Mouse (Mus musculus) thymus, adult 2 months (tissue): ENCODE measurements around the gene Cacna1d. TPM values are rescaled to one million over a fixed set of nuclear protein-coding genes. Genes with fewer than 3 reads are reported as not detected.

Experiments
- DNase-seq: peaks from one replicate; pipeline ENCODE4 v3.0.0; 2021
- H3K27ac ChIP-seq: fragments of 200-500 bp; 2 replicates; pipeline ENCODE4 v1.5.1; 2012; ENCODE audit warnings: low read length, control low read depth; ENCODE audit not compliant: control insufficient read depth, insufficient read depth
- H3K27me3 ChIP-seq: fragments of 200-500 bp; 2 replicates; pipeline ENCODE4 v1.6.1; 2012; ENCODE audit warnings: mild to moderate bottlenecking, low read length, moderate library complexity, mixed read lengths; ENCODE audit not compliant: control insufficient read depth, insufficient read depth
- H3K36me3 ChIP-seq: fragments of 200-500 bp; 2 replicates; pipeline ENCODE4 v1.6.1; 2012; ENCODE audit warnings: mild to moderate bottlenecking, low read length, moderate library complexity; ENCODE audit not compliant: control insufficient read depth, insufficient read depth
- H3K4me1 ChIP-seq: fragments of 200-500 bp; replicated peaks from 2 replicates; pipeline ENCODE4 v1.6.1; 2012; ENCODE audit warnings: low read length; ENCODE audit not compliant: control insufficient read depth, insufficient read depth
- H3K4me3 ChIP-seq: fragments of 200-500 bp; 2 replicates; pipeline ENCODE4 v1.5.1; 2012; ENCODE audit warnings: mild to moderate bottlenecking, low read length, control low read depth, moderate library complexity; ENCODE audit not compliant: control insufficient read depth, insufficient read depth
- CTCF ChIP-seq: fragments of 200-500 bp; IDR thresholded peaks from 2 replicates; pipeline ENCODE4 v1.5.1; 2012; ENCODE audit warnings: mild to moderate bottlenecking, control low read depth, low read length, moderate library complexity, borderline replicate concordance; ENCODE audit not compliant: control insufficient read depth, poor library complexity, insufficient read depth; ENCODE audit errors: extremely low read depth
- POLR2A ChIP-seq: fragments of 200-500 bp; IDR thresholded peaks from 2 replicates; pipeline ENCODE4 v1.6.1; 2012; ENCODE audit warnings: mild to moderate bottlenecking, low read length, control low read depth, moderate library complexity; ENCODE audit not compliant: control insufficient read depth, poor library complexity, insufficient read depth; ENCODE audit errors: extremely low read depth
- WGBS: fragments of 180-500 bp; shearing (Covaris S2); methylation state at CpG from one replicate; pipeline ENCODE4 v1.1.7; 2018; 5-methylcytosine and 5-hydroxymethylcytosine counted together
- polyA plus RNA-seq: library from polyadenylated mRNA; depleted of rRNA; stranded (reverse); fragments of >200 nt; gene quantifications from 2 replicates; pipeline ENCODE4 v1.2.3, GENCODE M21; 2012

Gene Cacna1d
- polyA plus RNA-seq, 1 experiment, result 2.2 TPM

DNA sequence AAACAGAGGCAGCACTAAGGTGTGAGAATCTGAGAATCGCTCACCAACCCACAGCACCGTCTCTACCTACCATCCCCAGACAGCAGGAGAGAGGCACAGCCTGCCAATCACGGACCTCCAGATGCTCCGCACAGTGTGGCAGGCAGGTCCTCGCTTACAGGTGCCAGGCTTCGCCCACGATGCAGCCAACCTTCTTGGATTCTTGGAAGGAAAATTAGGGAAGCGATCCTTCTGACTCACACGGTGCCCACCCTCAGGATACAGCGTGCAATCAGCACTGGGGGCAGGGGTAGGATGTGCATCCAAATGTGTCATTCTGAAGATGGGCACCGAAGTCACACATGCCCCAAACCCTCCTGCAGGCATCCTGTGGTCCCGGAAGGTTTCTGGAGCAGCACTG is 173.0 kb downstream of the Cacna1d start:
- Histone ChIP-seq H3K4me3 (no peak overlapping the region), H3K27ac (no peak overlapping the region), H3K27me3 (no peaks in the 10 kb centered on the region), H3K36me3 (no peaks in the 10 kb centered on the region), H3K4me1 (no peaks in the 10 kb centered on the region)
- TF ChIP-seq POLR2A (no peak), CTCF (no peak)
- WGBS, result 97% methylated on average over 12 of the region's 12 CpGs
- no peak for DNase-seq

DNA sequence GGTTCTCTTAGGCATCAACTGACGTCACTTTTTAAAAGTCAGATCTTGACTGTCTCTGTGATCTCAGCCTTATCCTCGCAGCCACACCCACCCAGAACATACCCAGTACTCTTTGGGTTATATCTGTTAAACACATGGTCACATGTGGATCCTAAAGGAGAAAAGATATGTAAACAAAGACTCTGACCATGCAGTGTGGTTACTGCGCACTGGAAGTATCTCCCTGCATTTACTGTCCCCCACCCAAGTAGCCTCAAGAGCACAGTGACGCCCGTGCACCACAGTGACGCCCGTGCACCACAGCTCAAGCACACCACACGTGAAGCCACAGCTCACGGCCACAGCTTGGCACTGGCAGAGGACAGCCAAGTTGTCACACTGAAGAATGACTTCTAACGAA is 173.6 kb downstream of the Cacna1d start:
- 82% methylated on average over 10 of the region's 10 CpGs for WGBS
- Histone ChIP-seq H3K4me3 (no peak overlapping the region), H3K27me3 (no peaks in the 10 kb centered on the region), H3K36me3 (no peaks in the 10 kb centered on the region), H3K27ac (no peak overlapping the region), H3K4me1 (no peaks in the 10 kb centered on the region)
- no peak for DNase-seq
- TF ChIP-seq CTCF (no peak), POLR2A (no peak)

DNA sequence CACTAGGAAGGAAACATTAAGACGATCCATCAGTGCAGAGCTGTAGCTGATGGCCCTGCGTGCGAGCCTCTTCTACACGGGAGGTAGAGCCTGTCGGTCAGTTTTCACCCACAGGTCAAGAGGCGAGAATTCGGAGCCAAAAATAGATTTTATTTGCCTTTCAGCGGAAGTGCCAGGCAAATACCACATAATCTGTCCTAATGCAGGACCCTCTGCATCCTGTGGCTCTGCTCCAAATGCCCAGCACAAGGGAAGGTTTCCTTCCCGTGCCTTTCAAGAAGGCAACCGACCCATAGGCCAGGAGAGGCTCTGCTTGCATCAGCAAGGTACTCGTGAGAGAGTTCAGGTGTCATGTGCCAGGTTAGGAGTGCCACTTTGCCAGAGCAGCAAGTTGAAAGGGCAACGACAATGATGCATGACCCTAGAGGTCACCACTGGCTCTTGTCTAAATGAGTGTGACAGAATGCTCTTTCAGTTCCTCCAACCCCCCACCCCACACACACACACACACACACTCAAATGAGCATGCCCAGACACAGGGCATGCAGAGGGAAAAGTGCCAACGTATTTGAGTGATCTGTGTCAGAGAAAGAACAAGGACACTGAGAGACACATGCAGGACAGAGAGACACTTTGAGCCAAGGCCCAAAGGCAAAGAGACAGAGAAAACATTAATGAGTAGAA is 179.9 kb downstream of the Cacna1d start:
- H3K4me3 ChIP-seq, result no peak overlapping the region
- H3K27ac ChIP-seq, result no peak overlapping the region
- no peaks in the 10 kb centered on the region for H3K4me1 ChIP-seq
- TF ChIP-seq CTCF, result no peak
- no peaks in the 10 kb centered on the region for H3K27me3 ChIP-seq
- no peaks in the 10 kb centered on the region for H3K36me3 ChIP-seq
- no peak for DNase-seq
- 84% methylated on average over 13 of the region's 13 CpGs for WGBS

DNA sequence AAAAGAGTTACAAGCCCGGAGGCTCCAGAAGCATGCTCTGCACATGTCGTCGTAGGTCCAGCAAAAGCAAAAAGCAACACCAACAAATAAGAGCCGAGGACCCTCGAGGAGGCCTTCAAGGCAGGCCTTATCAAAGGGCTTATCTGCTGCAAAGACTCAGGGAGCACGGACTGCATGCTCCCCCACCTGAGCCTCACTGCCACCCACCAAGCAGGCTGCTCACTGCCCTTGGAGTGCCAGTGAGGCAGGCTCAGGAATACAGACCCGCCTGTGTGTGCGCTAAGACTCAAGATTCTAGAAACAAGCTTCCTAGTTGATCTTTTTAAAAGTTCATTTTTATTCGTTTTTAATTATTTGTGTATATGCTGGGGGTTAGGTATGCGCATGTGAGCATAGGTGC is 181.0 kb downstream of the Cacna1d start:
- H3K27me3 ChIP-seq, result no peaks in the 10 kb centered on the region
- 95% methylated on average over 10 of the region's 10 CpGs for WGBS
- H3K4me1 ChIP-seq, result no peaks in the 10 kb centered on the region
- no peak overlapping the region for H3K27ac ChIP-seq
- H3K4me3 ChIP-seq, result no peak overlapping the region
- H3K36me3 ChIP-seq, result no peaks in the 10 kb centered on the region
- DNase-seq, result no peak
- no peak for TF ChIP-seq POLR2A
- TF ChIP-seq CTCF, result no peak

DNA sequence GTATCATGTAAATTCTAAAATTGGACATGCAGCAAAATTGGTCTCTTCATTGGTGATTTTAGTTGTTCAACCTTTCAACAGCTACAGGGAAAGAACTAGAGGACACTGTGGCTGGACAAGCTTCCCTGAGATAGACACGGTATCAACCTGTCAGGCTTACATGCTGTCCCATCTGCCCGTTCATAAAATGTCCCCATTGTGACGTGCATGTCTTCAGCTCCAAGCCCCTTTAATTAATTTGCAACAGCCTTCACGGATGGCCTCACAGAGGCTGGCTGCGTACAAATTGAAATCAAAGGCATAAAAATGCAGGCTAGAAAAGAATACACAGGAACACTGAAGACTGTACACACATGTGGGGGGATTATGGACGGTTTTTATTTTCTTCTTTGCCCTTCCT is 185.0 kb downstream of the Cacna1d start:
- Histone ChIP-seq H3K4me1 (no peaks in the 10 kb centered on the region), H3K27me3 (no peaks in the 10 kb centered on the region), H3K4me3 (no peak overlapping the region), H3K27ac (no peak overlapping the region), H3K36me3 (no peaks in the 10 kb centered on the region)
- TF ChIP-seq CTCF (no peak), POLR2A (no peak)
- 96% methylated on average over 6 of the region's 6 CpGs for WGBS
- DNase-seq, result no peak

DNA sequence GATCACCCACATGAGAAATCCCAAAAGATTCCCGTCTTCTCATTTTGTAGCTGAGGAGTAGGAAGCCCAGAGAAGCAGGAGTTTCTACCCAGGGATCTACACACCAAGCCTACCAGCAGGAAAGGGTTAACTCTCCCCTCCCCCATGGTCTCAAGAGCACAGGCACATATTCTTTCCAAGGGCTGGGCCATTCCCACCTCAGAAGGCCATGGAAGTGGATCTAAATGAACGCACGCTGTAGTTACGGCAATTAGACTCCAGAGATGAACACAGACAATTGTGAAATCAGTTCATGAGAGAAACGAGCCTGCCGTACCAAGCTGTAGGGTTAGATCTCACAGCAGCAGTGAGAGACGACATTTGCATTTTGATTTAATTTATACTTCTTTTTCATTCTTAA is 191.3 kb downstream of the Cacna1d start:
- no peaks in the 10 kb centered on the region for H3K36me3 ChIP-seq
- no peak overlapping the region for H3K27ac ChIP-seq
- H3K4me1 ChIP-seq, result no peaks in the 10 kb centered on the region
- no peak for TF ChIP-seq POLR2A
- TF ChIP-seq CTCF, result no peak
- H3K4me3 ChIP-seq, result no peak overlapping the region
- H3K27me3 ChIP-seq, result no peaks in the 10 kb centered on the region
- 96% methylated on average over 7 of the region's 7 CpGs for WGBS
- DNase-seq, result no peak

DNA sequence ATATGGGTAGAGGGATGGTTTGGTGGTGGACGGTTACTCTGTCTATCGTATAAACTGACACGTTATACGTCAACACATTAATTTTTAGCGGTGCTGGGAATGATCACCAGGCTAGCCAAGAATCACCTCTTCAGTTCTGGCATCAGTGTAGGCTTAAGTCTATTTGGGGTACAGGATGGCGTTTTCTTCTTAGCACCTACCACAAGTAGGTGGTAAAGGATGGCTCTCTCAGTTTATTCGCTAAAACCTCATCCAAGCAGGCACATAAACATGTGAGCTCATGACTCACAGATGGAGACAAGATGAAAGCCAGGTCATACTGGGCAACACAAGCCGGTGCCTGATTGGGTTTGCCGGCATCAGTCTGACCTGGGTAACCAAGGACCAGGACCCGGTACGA is 193.8 kb downstream of the Cacna1d start:
- H3K27me3 ChIP-seq, result no peaks in the 10 kb centered on the region
- no peak overlapping the region for H3K27ac ChIP-seq
- WGBS, result 97% methylated on average over 11 of the region's 11 CpGs
- TF ChIP-seq CTCF (no peak), POLR2A (no peak)
- H3K36me3 ChIP-seq, result no peaks in the 10 kb centered on the region
- peaks cover 4% of the 10 kb centered on the region for H3K4me1 ChIP-seq
- no peak for DNase-seq
- H3K4me3 ChIP-seq, result no peak overlapping the region
